Mouse (Mus musculus): Measurements from ENCODE around the gene Tatdn3. TPM values are rescaled to one million over a fixed set of nuclear protein-coding genes. Genes with fewer than 3 reads are reported as not detected.

The Tatdn3 gene
- polyA plus RNA-seq, 2 experiments, result 15.7 to 27.8 TPM

DNA sequence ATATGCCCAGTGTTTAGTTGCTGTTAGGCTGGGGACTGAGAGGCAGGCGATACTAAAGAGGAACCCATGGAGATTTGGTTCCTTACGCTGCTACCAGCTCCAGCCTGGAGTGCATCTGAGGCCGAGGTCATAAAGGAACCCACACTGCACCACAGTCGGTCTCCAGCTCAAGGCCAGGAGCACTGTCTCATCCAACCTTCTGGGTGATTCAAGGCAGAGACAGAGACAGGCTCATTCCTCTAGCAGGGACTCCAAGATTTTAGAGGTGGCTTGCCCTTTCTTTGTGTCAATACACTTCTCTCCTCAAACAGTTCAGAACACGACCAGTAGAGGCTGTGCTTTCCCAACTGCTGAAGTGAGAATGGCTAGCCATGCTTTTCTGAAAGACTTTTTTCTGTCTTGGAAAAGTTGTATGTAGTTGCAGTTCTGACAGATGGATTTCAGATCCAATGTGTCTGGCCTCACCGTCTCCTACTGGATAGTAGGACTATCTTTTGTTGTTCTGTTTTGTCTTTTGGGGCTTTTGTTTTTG lies 66.3 kb downstream of the Tatdn3 start:
- peaks cover 7% of the 10 kb centered on the region for H3K9me3 ChIP-seq (ENCODE audit: control insufficient read depth, low read length)
- H3K4me1 ChIP-seq (ENCODE audit: control insufficient read depth, insufficient read depth, low read length), result no peaks in the 10 kb centered on the region
- H3K36me3 ChIP-seq (ENCODE audit: control insufficient read depth, insufficient read depth, low read length), result no peaks in the 10 kb centered on the region
- no peak overlapping the region for H3K27ac ChIP-seq (replicated peaks; ENCODE audit: low read depth, low read length)
- H3K4me3 ChIP-seq (replicated peaks; ENCODE audit: low read length), result no peak overlapping the region
- no peak for ATAC-seq (ENCODE audit: low FRiP score, low read depth)
- H3K9ac ChIP-seq (ENCODE audit: low read depth, low read length, severe bottlenecking), result no peak overlapping the region
- no peak for TF ChIP-seq POLR2A (IDR thresholded peaks at IDR 0.05; ENCODE audit: borderline replicate concordance, extremely low read depth, insufficient read depth, insufficient read length)
- no peak overlapping the region for H3K4me2 ChIP-seq (replicated peaks; ENCODE audit: low read depth, low read length, severe bottlenecking)
- H3K27me3 ChIP-seq (ENCODE audit: control insufficient read depth, insufficient read depth, low read length), result no peaks in the 10 kb centered on the region
- no peak for DNase-seq (ENCODE audit: low spot score)
- 72% methylated on average over 6 of the region's 6 CpGs for WGBS

Other genes starting within 250 kb of the Tatdn3 start
- 14.7 and 16.6 TPM in 2 replicates for gene Rps6kc1, start 151.2 kb downstream of the Tatdn3 start, polyA plus RNA-seq (2012; rRNA removed)
- gene Rps6kc1, start 151.2 kb downstream of the Tatdn3 start, polyA plus RNA-seq (2014; fragmentation: Nextera tagmentation; extraction: Ambion mirVana), result 17.4 and 19.4 TPM in 2 replicates
- 47.2 and 48.8 TPM in 2 replicates for gene Angel2, start 137.8 kb downstream of the Tatdn3 start, polyA plus RNA-seq (2012; rRNA removed)
- gene Angel2, start 137.8 kb downstream of the Tatdn3 start, polyA plus RNA-seq (2014; fragmentation: Nextera tagmentation; extraction: Ambion mirVana), result 44.9 and 47.6 TPM in 2 replicates
- gene Vash2, start 83.6 kb downstream of the Tatdn3 start, polyA plus RNA-seq (2012; rRNA removed), result 39.7 and 40.1 TPM in 2 replicates
- gene Vash2, start 83.6 kb downstream of the Tatdn3 start, polyA plus RNA-seq (2014; fragmentation: Nextera tagmentation; extraction: Ambion mirVana), result 64.7 and 66.9 TPM in 2 replicates
- gene Flvcr1, start 36.8 kb downstream of the Tatdn3 start, polyA plus RNA-seq (2012; rRNA removed), result 15.0 and 18.3 TPM in 2 replicates
- 7.6 and 7.8 TPM in 2 replicates for gene Flvcr1, start 36.8 kb downstream of the Tatdn3 start, polyA plus RNA-seq (2014; fragmentation: Nextera tagmentation; extraction: Ambion mirVana)
- not detected in 2 replicates for gene Spata45, start 26.3 kb downstream of the Tatdn3 start, polyA plus RNA-seq (2012; rRNA removed)
- not detected in 2 replicates for gene Spata45, start 26.3 kb downstream of the Tatdn3 start, polyA plus RNA-seq (2014; fragmentation: Nextera tagmentation; extraction: Ambion mirVana)
- gene Nsl1, start 80 bp upstream of the Tatdn3 start, polyA plus RNA-seq (2012; rRNA removed), result 15.4 and 17.2 TPM in 2 replicates
- 11.6 and 13.9 TPM in 2 replicates for gene Nsl1, start 80 bp upstream of the Tatdn3 start, polyA plus RNA-seq (2014; fragmentation: Nextera tagmentation; extraction: Ambion mirVana)
- 16.1 and 16.5 TPM in 2 replicates for gene Batf3, start 34.9 kb upstream of the Tatdn3 start, polyA plus RNA-seq (2012; rRNA removed)
- gene Batf3, start 34.9 kb upstream of the Tatdn3 start, polyA plus RNA-seq (2014; fragmentation: Nextera tagmentation; extraction: Ambion mirVana), result 11.2 and 14.9 TPM in 2 replicates
- not detected in 2 replicates for gene Fam71a, start 101.9 kb upstream of the Tatdn3 start, polyA plus RNA-seq (2012; rRNA removed)
- not detected in 2 replicates for gene Fam71a, start 101.9 kb upstream of the Tatdn3 start, polyA plus RNA-seq (2014; fragmentation: Nextera tagmentation; extraction: Ambion mirVana)
- 4.4 and 5.0 TPM in 2 replicates for gene Atf3, start 155.1 kb upstream of the Tatdn3 start, polyA plus RNA-seq (2012; rRNA removed)
- gene Atf3, start 155.1 kb upstream of the Tatdn3 start, polyA plus RNA-seq (2014; fragmentation: Nextera tagmentation; extraction: Ambion mirVana), result 5.6 and 5.9 TPM in 2 replicates

All from limb, embryonic 14.5 days (tissue).